Mouse (Mus musculus): Measurements from ENCODE around the gene Psg16. TPM values are rescaled to one million over a fixed set of nuclear protein-coding genes. Genes with fewer than 3 reads are reported as not detected.

The Psg16 gene
- polyA plus RNA-seq, 1 experiment from 2014 or later = 0.39 TPM

GRCm38 (mm10) chr7:17028923-17029322, 44.9 kb upstream of the Psg16 start:
- Histone ChIP-seq H3K27me3 (ENCODE audit: control insufficient read depth, insufficient read depth, low read length) (no peaks in the 10 kb centered on the region), H3K4me2 (ENCODE audit: low read depth, low read length, severe bottlenecking) (no peak overlapping the region), H3K9ac (ENCODE audit: low read length) (no peak overlapping the region), H3K36me3 (ENCODE audit: control insufficient read depth, insufficient read depth, low read length) (no peaks in the 10 kb centered on the region), H3K4me3 (ENCODE audit: low read depth, low read length) (no peak overlapping the region), H3K9me3 (ENCODE audit: control insufficient read depth, low read length) (no peaks in the 10 kb centered on the region), H3K27ac (ENCODE audit: low read depth, low read length) (no peak overlapping the region), H3K4me1 (replicated peaks; ENCODE audit: control insufficient read depth, insufficient read depth, low read length) (peaks cover 13% of the 10 kb centered on the region; the same call in 1 of the 2 replicates)
- ATAC-seq (replicated peaks; ENCODE audit: low FRiP score) (no peak), DNase-seq (ENCODE audit: low spot score) (no peak)
- 80% methylated on average over 7 of the region's 7 CpGs for WGBS

DNA sequence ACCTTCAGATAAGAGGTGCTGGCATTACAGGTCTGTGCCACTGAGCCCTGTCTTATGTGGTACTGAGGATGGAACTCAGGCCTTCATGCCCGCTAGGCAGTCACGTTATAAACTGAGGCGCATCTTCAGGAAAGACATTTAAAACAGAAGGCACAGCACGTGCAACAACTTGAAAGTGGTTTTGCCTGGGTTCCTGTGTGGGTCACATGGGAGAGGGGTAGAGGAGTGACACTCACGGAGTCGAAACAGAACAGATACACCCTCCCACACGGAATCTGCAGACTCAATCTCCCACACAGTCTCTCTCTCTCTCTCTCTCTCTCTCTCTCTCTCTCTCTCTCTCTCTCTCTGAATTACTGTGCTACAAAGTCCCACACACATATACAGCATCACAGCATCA, 43.6 kb upstream of the Psg16 start:
- Histone ChIP-seq H3K9me3 (ENCODE audit: control insufficient read depth, low read length) (no peaks in the 10 kb centered on the region), H3K4me2 (ENCODE audit: low read depth, low read length, severe bottlenecking) (no peak overlapping the region), H3K4me1 (replicated peaks; ENCODE audit: control insufficient read depth, insufficient read depth, low read length) (peaks cover 10% of the 10 kb centered on the region; the same call in 1 of the 2 replicates), H3K9ac (ENCODE audit: low read length) (no peak overlapping the region), H3K27me3 (ENCODE audit: control insufficient read depth, insufficient read depth, low read length) (no peaks in the 10 kb centered on the region), H3K36me3 (ENCODE audit: control insufficient read depth, insufficient read depth, low read length) (no peaks in the 10 kb centered on the region), H3K27ac (ENCODE audit: low read depth, low read length) (no peak overlapping the region), H3K4me3 (ENCODE audit: low read depth, low read length) (no peak overlapping the region)
- DNase-seq (ENCODE audit: low spot score) (no peak), ATAC-seq (replicated peaks; ENCODE audit: low FRiP score) (no peak)
- WGBS = 81% methylated on average over 7 of the region's 7 CpGs

DNA sequence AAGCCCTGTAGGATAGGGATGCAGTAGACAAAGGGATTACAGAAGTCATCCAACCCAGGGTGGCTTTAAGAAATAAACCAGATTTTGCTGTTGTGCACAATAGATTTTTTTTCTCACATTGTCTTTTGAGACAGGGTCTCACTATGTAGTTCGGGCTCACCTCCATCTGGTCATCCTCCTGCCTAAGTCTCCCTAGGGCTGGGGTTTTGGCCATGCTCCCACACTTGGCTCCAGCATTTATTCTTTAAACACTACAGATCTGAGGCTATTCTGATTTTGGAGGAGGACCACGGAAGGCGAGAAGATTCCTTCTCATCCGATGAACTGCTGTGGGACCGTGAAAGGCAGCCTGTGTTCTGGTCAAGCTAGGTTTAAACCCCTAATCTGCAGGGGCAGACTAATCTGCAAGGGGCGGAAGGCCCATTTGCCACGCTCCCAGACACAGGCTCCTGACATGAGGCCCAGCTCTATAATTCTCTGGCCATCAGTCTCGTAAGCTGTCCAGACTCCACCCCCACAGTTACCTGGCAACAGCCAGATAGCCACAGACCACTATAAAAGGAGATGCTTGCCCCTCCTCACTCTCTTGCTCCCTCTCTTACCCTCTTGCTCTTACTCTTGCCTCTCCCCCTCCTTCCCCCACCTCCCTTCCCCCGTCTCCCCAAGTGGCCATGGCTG, 35.7 kb upstream of the Psg16 start:
- Histone ChIP-seq H3K4me3 (ENCODE audit: low read depth, low read length) (no peak overlapping the region), H3K27ac (ENCODE audit: low read depth, low read length) (no peak overlapping the region), H3K9me3 (ENCODE audit: control insufficient read depth, low read length) (no peaks in the 10 kb centered on the region), H3K9ac (ENCODE audit: low read length) (no peak overlapping the region), H3K4me2 (ENCODE audit: low read depth, low read length, severe bottlenecking) (no peak overlapping the region), H3K36me3 (ENCODE audit: control insufficient read depth, insufficient read depth, low read length) (no peaks in the 10 kb centered on the region), H3K27me3 (ENCODE audit: control insufficient read depth, insufficient read depth, low read length) (no peaks in the 10 kb centered on the region), H3K4me1 (replicated peaks; ENCODE audit: control insufficient read depth, insufficient read depth, low read length) (no peaks in the 10 kb centered on the region)
- DNase-seq (ENCODE audit: low spot score) (no peak), ATAC-seq (replicated peaks; ENCODE audit: low FRiP score) (peak; percentile 53; the same call in 1 of the 2 replicates)
- 45% methylated on average over 9 of the region's 9 CpGs for WGBS

GRCm38 (mm10) chr7:17039373-17039772, 34.5 kb upstream of the Psg16 start:
- no peak overlapping the region for H3K4me3 ChIP-seq (ENCODE audit: low read depth, low read length)
- WGBS = 92% methylated on average over 7 of the region's 7 CpGs
- ATAC-seq (replicated peaks; ENCODE audit: low FRiP score) = no peak
- H3K9ac ChIP-seq (ENCODE audit: low read length) = no peak overlapping the region
- DNase-seq (ENCODE audit: low spot score) = no peak
- no peak overlapping the region for H3K4me2 ChIP-seq (ENCODE audit: low read depth, low read length, severe bottlenecking)
- H3K4me1 ChIP-seq (replicated peaks; ENCODE audit: control insufficient read depth, insufficient read depth, low read length) = no peaks in the 10 kb centered on the region
- no peak overlapping the region for H3K27ac ChIP-seq (ENCODE audit: low read depth, low read length)
- no peaks in the 10 kb centered on the region for H3K9me3 ChIP-seq (ENCODE audit: control insufficient read depth, low read length)
- H3K36me3 ChIP-seq (ENCODE audit: control insufficient read depth, insufficient read depth, low read length) = no peaks in the 10 kb centered on the region
- H3K27me3 ChIP-seq (ENCODE audit: control insufficient read depth, insufficient read depth, low read length) = no peaks in the 10 kb centered on the region

DNA sequence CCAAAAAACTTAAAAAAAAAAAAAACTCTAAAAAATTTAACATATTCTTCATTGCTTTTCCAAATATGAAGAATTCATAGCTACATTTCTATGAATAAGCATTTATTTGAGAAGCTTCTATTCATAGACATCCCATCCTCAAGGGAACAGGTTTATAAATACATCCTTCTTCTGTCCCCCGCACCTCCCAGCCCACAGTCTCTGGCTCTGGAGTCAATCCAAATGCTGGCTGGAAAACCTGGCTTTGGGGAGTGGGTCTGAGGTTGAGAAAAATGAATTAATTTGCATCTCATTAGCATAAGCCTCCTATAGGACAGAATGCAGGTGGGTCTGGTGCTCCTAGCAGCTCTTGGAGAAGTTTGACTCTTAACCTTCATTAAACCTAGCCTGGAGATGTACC, 28.1 kb upstream of the Psg16 start:
- no peaks in the 10 kb centered on the region for H3K9me3 ChIP-seq (ENCODE audit: control insufficient read depth, low read length)
- DNase-seq (ENCODE audit: low spot score) = peak; percentile 47
- no peaks in the 10 kb centered on the region for H3K27me3 ChIP-seq (ENCODE audit: control insufficient read depth, insufficient read depth, low read length)
- no peaks in the 10 kb centered on the region for H3K36me3 ChIP-seq (ENCODE audit: control insufficient read depth, insufficient read depth, low read length)
- no peaks in the 10 kb centered on the region for H3K4me1 ChIP-seq (replicated peaks; ENCODE audit: control insufficient read depth, insufficient read depth, low read length)
- 95% methylated on average over 1 of the region's 1 CpGs for WGBS
- H3K9ac ChIP-seq (ENCODE audit: low read length) = no peak overlapping the region
- H3K27ac ChIP-seq (ENCODE audit: low read depth, low read length) = no peak overlapping the region
- ATAC-seq (replicated peaks; ENCODE audit: low FRiP score) = no peak
- no peak overlapping the region for H3K4me2 ChIP-seq (ENCODE audit: low read depth, low read length, severe bottlenecking)
- no peak overlapping the region for H3K4me3 ChIP-seq (ENCODE audit: low read depth, low read length)

- no peak overlapping the region for H3K9ac ChIP-seq (ENCODE audit: low read length)
- H3K36me3 ChIP-seq (ENCODE audit: control insufficient read depth, insufficient read depth, low read length) = no peaks in the 10 kb centered on the region
- no peaks in the 10 kb centered on the region for H3K9me3 ChIP-seq (ENCODE audit: control insufficient read depth, low read length)
- no peak overlapping the region for H3K4me2 ChIP-seq (ENCODE audit: low read depth, low read length, severe bottlenecking)
- no peak overlapping the region for H3K4me3 ChIP-seq (ENCODE audit: low read depth, low read length)
- no peak overlapping the region for H3K27ac ChIP-seq (ENCODE audit: low read depth, low read length)
- no peaks in the 10 kb centered on the region for H3K4me1 ChIP-seq (replicated peaks; ENCODE audit: control insufficient read depth, insufficient read depth, low read length)
- no peak for ATAC-seq (replicated peaks; ENCODE audit: low FRiP score)
- DNase-seq (ENCODE audit: low spot score) = peak; percentile 29
- no peaks in the 10 kb centered on the region for H3K27me3 ChIP-seq (ENCODE audit: control insufficient read depth, insufficient read depth, low read length)
- 86% methylated on average over 5 of the region's 5 CpGs for WGBS
Observed at GRCm38 (mm10) chr7:17047041-17047682, 26.7 kb upstream of the Psg16 start.

- Histone ChIP-seq H3K27ac (ENCODE audit: low read depth, low read length) (no peak overlapping the region), H3K9me3 (ENCODE audit: control insufficient read depth, low read length) (no peaks in the 10 kb centered on the region), H3K36me3 (ENCODE audit: control insufficient read depth, insufficient read depth, low read length) (no peaks in the 10 kb centered on the region), H3K4me2 (ENCODE audit: low read depth, low read length, severe bottlenecking) (no peak overlapping the region), H3K9ac (ENCODE audit: low read length) (no peak overlapping the region), H3K27me3 (ENCODE audit: control insufficient read depth, insufficient read depth, low read length) (no peaks in the 10 kb centered on the region), H3K4me3 (ENCODE audit: low read depth, low read length) (no peak overlapping the region), H3K4me1 (replicated peaks; ENCODE audit: control insufficient read depth, insufficient read depth, low read length) (no peaks in the 10 kb centered on the region)
- 87% methylated on average over 10 of the region's 10 CpGs for WGBS
- ATAC-seq (replicated peaks; ENCODE audit: low FRiP score) (no peak), DNase-seq (ENCODE audit: low spot score) (peak; percentile 40)
Observed at GRCm38 (mm10) chr7:17048431-17049190, 25.2 kb upstream of the Psg16 start.

DNA sequence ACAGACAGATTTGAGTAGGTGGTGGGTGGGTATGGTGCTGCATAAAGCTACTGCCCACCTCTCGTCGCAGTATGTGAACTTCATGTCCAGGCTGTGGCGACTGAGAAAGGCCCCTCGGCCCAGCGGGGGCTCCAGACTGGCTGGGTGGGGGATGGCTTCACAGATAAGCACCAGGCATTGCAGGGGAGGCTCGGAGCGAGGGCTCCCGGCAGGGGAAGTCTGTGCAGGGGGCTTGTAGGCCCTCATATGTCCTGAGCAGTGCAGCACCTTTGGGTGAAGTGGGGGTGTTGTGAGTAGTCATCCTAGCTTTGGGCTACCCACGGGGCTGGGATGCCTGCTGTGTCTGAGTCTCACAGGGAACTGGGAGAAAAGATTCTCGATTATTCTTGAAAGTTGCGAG, 23.3 kb upstream of the Psg16 start:
- Histone ChIP-seq H3K4me1 (replicated peaks; ENCODE audit: control insufficient read depth, insufficient read depth, low read length) (no peaks in the 10 kb centered on the region), H3K36me3 (ENCODE audit: control insufficient read depth, insufficient read depth, low read length) (no peaks in the 10 kb centered on the region), H3K9ac (ENCODE audit: low read length) (no peak overlapping the region), H3K27me3 (ENCODE audit: control insufficient read depth, insufficient read depth, low read length) (no peaks in the 10 kb centered on the region), H3K4me2 (ENCODE audit: low read depth, low read length, severe bottlenecking) (no peak overlapping the region), H3K27ac (ENCODE audit: low read depth, low read length) (no peak overlapping the region), H3K9me3 (ENCODE audit: control insufficient read depth, low read length) (no peaks in the 10 kb centered on the region), H3K4me3 (ENCODE audit: low read depth, low read length) (no peak overlapping the region)
- whole genome bisulfite sequencing = 66% methylated on average over 11 of the region's 11 CpGs
- peak; percentile 29; the same call in 1 of the 2 replicates for ATAC-seq (replicated peaks; ENCODE audit: low FRiP score)
- DNase-seq (ENCODE audit: low spot score) = peak; percentile 53
